Mouse (Mus musculus) Muller cell, postnatal 12 days (primary cell): ENCODE results near the gene Pacs2.

Experiments used
- DNase-seq: peaks from one replicate; pipeline ENCODE4 v3.0.0-alpha.2; 2015; ENCODE audit errors: inconsistent ontology term

Gene Pacs2

DNA sequence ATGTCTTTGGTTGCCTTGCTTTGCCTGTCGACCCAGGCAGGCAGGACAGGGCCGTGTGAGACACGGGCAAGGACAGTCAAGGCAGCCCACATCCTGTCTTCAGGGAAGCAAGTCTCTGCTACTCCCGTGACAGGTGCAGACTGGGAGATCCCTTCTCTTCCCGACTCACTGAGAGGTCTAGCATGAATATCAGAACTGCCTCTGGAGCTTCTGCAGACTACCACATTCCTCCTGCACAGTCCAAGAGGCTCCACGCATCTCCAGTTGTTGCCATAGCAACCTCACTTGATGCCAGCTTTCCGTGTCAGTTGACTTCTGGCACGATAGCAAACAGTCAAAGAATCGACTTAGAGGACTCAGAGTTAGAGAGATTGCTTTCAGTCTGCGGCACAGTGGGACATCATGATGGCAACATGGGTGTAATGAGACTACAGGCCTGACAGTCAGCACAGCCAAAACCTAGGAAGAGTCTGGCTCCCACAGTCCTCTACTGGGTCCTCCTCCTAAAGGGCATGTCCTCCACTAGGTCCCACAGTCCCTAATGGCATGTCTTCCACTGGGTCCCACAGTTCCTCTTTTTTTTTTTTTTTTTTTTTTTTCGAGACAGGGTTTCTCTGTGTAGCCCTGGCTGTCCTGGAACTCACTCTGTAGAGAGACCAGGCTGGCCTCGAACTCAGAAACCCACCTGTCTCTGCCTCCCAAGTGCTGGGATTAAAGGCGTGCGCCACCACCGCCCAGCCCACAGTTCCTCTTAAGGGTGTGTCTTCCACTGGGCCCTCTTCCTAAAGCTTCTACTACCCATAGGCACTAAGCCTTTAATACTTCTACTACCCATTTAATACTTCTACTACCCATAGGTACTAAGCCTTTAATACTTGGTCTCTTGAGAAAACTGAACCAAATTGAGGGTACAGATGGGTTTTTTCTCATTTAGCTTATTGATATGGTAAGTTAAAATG, 27.5 kb downstream of the Pacs2 start:
- peak; percentile 61 for DNase-seq

DNA sequence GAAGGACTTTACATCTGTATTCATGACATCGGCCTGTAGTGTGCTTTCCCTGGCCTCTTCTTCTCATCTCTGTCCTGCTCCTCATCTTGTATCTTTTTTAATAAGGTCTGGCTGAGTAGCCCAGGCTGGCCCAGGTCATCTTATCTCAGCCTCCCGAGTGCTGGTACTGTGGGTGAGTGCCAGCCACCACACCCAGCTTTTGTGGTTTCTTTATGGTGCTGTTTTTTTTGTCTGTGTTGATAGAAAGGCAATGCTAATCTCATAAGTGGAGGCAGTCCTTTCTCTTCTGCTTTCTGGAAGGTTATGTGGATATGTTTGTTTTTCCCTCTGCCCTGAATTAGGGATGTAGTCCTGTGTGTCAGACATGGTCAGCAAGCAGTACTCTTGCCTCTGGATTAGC, 28.2 kb downstream of the Pacs2 start:
- no peak for DNase-seq

DNA sequence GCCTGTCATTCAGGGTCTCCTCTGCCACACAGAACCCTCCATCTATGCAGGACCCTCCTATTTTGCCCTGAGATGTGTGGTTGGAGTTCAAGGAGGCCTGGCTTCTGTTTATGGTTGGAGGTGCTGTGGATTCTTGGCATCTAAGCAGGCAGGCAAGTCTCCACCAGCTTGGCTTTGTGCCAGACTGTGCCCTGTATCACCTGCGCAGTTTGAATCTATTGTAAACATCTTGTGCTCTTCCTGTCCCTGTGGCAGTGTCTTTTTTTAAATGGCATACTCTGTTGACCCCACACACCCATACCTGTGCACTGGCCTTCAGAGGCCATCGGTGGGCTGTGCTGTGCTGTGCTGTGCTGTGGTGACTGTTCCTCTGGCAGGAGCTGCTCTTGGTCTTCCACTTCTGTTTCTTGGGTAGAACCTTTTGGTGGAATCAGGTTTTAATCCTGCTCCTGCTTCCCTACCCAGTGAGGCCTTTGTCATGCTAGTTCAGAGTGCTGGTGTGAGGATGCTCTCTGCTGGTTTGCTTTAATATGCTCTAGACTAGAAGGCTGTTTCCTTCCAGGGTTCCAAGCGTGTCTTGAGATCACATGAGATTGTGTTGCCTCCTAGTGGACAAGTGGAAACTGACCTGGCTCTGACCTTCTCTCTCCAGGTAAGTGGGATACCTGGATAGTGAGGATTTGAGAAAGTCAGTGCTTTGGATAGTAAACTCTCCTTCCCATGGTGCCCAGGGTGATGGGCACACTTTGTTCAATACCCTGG, 30.8 kb downstream of the Pacs2 start:
- DNase-seq: no peak

DNA sequence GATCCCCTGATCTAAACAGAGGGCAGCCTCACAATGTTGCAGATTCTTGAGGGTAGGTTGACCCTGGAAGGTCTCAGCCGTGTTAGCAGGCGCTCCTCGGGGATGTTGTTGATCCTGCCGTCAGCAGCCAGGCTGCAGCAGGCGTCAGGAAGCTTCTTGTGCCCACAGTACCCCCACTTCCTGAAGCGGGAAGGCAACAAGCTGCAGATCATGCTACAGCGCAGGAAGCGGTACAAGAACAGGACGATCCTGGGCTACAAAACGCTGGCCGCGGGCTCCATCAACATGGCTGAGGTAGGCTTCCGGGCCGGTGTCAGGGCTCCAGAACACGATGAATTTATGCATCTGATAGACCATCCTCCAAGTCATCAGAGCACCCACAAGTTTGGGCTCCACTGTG, 32.6 kb downstream of the Pacs2 start:
- no peak for DNase-seq

DNA sequence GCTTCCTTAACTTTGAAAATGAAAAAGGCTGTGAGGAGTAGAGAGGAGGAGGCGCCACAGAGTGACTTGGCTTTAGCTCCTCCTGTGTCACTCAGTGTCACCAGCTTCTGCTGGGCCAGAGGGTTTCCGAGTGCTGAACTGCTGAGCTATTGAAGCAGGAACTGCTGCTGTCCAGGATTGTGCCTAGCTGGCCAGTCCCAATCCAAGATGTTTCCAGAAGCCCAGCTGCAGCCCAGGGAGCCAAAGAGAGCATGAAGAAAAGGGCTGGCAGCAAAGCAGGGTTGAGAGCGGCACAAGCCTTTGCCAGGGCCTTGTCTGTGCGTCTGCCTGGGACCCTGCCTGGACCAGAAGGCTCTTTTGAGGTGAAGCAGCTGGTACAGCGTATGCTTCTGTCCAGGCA, 33.8 kb downstream of the Pacs2 start:
- DNase-seq: no peak

DNA sequence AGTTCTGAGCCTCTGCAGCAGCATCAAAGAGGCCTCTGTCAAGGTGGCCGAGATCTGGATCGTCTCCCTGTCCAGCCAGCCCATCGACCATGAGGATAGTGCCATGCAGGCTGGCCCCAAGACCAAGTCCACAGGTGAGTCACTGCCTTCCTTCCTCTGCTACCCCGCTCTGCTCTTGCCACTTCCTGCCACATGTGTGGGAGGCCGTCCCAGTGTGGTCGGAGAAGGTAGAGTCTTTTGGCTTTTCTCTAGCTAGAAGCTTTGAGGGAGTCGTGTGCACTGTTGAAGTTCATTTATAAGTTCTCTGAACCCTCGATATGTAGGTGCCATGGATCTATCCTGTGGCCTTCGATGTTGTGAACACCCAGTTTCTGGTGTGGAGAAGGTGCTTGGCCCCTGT, 35.5 kb downstream of the Pacs2 start:
- DNase-seq: no peak

DNA sequence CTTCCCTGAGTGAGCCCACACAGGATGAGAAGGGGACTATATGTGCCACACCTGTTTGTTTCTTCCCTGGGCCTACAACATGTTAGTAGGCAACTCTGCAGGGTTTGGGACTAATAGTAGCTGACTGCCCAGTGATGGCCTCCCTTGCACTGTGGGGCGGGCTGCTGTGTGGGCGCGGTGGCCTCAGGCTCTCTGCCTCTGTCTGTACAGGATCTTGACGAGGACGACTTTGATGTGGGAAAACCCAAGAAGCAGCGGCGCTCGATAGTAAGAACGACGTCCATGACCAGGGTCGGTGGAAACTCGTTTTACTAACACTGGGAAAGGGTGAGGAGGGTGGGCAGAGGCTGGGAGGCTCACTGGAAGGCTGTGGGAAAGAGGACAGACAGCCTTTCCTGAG, 36.4 kb downstream of the Pacs2 start:
- no peak for DNase-seq

DNA sequence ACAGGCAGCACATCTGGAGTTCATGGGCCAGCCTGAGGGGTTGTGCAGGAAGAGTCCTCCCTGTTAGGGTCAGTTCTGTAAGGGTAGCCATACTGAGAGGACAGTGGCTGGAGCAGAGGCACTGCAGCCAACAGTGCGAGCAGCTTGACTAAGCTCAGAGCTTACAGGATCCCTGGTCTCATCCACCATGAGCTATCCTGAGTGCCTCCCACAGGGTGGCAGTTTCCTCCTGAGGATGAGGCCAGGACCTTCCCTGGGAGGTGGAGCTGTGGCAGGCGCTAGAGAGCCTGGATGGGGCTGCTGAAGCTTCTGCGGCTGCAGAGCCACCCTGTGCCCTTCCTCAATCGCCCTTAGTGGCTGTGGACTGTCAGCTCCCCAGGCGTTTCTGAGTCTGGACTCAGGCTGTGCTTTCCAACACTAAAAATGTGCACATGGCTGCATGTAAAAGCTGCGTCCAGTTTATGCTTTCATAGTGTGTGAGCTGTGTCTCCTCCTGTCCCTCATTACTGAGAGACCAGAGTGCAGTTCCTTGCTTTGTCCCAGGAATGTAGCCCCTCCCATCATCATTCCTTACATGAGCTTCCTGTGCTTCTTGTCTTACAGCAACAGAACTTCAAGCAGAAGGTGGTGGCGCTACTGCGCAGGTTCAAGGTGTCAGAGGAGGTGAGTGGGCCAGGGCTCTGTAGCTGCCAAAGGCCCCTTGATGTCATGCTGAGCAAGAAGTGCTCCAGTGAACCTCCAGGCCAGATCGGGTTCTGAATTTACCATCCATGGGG, 37.5 kb downstream of the Pacs2 start:
- peak; percentile 28 for DNase-seq

DNA sequence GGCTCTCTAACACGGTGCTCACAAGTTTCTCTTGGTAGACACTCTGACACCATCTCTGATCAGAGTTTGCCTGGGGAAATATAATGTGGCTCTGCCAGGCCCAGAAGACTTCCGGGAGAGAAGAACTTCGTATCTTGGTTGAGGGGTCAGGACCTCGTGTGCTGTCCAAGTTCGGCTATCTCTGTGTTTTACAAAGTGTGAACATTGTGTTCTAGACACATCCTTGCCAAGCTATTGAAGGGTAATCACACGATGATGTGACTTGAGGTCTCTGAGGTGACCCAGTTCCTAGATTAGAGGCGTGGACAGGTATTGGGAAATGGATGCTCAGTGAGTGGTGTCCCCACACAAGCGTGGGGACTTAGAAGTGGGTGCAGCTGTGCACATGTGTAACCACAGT, 41.8 kb downstream of the Pacs2 start:
- DNase-seq: no peak

DNA sequence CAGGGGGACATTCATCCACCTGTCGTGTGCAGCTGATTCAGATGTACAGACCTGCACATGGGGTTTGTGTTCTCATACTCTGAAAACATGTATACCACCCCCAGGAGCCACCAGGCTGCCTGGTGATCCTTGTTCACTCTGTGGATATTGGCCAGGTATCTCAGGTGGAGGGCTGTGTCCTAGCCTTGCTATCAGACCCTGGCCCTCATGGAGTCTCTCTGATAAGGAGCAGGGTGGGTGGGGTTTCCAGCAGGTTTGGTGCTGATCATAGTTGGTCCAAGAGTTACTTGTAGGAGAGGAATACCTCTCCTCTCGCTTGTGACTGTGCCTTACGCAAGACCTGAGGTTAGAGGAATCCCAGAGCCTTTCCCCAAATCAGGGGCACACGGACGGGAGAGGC, 45.9 kb downstream of the Pacs2 start:
- no peak for DNase-seq

DNA sequence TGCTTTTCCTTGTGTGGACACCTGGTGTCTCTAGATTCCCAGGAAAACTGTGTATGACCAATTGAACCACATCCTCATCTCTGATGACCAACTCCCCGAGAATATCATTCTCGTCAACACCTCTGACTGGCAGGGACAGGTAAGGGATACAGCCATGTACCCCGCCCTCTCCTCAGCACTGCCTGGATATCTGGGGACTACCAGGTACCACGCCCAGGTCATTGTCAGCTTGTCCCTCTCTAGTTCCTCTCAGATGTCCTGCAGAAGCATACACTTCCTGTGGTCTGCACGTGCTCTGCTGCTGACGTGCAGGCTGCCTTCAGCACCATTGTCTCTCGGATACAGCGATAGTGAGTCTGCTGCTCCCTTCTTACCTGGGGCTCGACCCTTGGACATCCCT, 47.3 kb downstream of the Pacs2 start:
- no peak for DNase-seq

DNA sequence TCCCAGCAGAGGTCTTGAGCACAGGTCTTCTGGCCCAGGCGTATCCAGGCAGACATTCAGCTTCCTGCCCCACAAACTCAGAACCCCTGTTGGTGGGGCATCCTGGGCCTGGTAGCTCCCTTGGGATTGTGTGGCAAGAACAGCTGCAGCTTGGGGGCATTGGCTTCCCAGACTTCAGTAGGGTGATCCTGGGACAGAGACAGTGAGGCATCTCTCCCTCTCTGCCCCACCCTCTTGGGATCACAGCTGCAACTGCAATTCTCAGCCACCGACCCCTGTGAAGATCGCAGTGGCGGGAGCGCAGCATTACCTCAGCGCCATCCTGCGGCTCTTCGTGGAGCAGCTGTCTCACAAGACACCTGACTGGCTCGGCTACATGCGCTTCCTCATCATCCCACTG, 47.9 kb downstream of the Pacs2 start:
- DNase-seq: no peak

DNA sequence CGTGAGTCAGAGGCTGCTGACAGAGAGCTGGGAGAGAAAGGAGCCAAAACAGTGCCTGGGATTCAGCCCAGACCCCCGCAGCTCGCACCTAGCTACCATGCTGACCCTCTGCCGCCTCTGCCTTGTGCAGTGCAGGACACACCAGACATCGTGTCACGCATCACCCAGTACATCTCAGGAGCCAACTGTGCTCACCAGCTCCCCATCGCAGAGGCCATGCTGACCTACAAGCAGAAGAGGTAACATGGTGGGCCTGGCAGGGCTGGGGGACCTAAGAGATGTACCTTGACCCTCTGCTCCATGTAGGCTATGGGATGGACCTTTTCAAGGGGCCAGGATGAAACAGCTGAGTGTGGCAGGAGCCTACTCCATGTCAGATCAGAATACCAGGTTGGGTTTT, 49.4 kb downstream of the Pacs2 start:
- no peak for DNase-seq

DNA sequence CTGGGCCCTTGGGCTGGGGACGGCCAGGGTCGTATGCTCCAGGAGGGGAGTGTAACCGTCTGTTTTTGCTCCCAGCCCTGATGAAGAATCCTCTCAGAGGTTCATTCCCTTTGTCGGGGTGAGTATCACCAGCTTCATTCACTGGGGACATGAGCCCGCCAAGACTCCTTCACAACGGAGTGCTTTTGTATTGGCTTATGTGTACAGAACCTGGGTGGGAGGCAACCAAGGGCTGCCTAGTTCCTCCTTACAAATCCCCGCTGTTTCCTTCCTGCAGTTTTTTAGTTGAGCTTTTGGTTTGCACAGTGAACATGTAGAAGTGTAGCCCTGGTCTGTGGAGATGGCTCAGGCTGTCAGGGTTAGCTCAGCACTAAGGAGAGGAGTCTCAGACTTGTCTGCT, 53.7 kb downstream of the Pacs2 start:
- no peak for DNase-seq

DNA sequence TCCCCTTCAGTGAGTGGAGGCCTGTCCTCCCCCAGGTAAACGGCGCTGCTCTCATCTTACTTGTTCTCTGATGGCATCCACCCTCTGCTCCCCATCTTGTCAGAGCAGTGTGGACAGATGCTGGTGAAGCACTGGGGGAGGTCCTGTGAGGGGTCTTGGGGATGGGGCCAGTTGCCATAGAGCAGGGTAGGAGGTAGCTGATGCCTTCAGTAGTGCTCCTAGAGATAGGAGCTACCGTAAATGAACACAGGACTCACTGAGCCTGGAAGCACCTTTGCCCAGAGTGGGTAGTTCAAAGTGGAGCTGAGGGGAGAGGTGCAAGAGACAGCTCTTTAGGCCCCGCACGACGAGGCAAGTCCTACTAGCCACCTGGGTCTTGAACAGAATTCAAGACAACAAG, 55.1 kb downstream of the Pacs2 start:
- DNase-seq: no peak

DNA sequence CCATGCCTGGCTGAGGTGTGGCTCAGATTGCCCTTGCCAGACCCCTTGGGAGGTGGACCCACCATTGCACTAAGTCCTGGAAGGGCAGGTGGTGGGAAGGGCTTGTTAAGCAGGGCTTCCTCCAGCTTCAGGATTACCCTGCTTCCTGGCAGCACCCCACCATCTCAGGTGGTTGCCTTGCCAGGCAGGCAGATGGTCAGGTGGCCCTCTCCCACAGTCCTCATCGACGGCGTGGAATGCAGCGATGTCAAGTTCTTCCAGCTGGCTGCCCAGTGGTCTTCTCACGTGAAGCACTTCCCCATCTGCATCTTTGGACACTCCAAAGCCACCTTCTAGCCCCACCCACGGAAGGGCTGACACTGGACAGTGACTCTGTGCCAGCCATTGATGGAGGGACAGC, 57.0 kb downstream of the Pacs2 start:
- no peak for DNase-seq

DNA sequence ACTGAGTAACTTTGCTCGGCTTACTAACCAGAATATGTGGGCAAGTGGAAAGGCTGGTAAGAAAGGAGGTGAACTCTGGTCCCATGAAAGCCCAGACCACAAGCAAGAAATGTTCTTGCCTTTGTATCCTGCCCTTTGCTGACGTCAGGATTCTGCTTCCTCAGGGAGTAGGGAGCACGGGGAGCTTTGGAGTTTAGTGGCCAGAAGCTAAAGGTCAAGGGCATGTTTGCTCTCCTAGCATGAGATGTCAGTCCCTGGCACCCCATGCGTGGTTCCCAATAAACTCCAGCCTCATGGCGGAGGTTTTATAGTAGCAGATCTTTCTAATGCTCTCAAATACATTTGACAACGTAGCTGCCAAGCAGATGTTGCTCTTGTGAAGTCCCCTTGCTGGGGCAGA, 57.5 kb downstream of the Pacs2 start:
- no peak for DNase-seq

DNA sequence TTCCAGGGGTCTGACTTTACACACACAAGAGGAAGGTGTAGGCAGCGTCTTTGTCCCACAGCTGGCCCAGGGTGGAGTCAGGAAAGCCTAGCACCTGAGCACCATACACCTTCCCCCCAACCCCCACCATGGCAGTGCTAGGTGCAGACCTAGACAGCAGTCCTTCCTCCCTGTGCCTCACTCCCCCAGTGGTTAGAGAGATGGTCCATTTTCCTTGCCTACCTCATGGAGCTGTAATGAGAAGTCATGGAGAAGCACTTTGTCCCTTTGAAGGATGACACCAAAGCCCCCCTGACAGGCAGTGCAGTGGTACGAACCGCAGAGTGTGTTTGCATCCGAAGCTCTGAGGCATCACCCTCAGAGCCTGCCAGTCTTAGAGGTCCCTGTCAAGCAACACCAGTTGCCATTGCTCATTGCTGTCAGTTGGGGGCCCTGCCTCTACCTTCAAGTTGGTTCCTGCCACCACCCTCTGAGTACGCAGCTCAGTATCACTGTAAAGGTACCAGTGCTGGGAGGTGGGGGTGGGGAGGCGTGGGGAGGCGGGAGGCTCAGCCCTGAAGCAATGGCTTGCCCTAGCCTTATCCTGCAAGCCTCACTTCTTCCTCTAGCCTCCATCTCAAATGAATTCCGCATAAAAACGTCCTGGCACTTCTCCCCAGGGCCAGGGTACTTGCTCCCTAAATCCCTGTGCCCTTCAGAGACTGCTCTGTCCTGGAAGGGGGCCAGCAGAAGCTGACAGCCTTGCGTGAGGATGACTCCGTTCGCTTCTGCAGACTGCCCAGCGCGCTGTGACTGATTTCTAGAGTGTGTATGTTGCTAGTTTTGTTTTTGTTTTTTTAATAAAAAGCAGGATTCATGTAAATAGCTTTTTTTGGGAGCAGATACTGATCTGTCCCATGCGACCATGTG, 59.4 kb downstream of the Pacs2 start:
- no peak for DNase-seq

DNA sequence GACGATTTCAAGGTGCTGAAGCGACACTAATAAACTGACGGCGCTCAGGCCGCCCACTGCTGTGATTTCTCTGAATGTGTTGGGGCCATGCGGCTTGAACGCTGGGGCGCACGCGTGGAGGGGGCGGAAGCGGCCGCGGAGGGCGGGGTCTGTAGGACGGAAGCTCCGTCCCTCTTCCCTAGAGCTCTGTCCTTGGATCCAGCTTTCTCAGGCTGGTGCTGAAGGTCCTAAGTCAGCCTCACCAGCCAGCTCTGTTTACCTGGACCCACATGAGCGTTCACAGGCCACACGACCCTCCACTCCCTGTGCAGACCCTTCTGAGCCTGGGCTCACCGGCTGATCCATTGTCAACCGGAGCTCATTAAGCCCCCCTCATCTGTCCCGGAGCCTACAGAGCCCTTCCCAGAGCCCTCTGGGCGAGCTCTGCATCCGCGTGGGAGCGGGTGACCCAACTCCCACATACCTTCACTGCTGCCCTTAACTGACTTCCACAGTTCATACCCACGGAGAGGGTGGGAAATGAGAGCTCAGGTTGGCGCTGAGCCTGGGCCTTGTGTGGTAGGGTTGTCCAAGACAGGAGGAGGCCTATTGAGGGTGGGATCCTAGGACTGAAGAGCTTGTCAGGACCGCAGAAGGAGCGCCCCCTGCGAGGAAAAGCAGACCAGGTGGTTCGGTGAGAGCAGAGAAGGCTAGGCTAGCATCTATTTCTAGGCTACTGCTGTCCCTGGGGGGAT, 60.2 kb downstream of the Pacs2 start, which contains the start of gene Tex22:
Gene Tex22 (plus strand): TSS at position 174 of the 734 bp plus-strand sequence.
- peak; percentile 86 for DNase-seq

DNA sequence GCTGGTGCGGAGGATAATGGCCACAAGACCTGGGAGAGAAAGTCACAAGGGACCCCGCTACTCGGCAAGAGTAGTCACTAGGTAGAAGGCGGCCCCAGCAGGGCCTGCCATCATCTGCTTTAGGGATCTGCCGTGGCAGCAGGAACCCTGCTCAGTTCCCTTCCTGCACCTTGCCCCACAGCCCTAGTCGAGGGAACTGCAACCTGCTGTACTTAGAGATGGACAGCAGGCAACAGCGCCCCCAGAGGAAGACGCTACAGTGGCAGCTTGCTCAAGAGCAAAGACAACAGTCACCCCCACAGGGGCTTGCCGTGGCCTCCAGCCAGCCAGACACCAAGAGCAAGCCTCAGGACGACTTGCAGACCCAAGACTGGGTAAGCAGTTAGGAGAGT, 60.8 kb downstream of the Pacs2 start:
- DNase-seq: peak; percentile 71
